Mouse (Mus musculus): ENCODE results near the gene Glud1.
"Not testable (repeated sequence)": the region's sequence is repeated elsewhere in the genome, so short reads cannot be mapped to it uniquely, and the experiment has no call there.

Gene Glud1

DNA sequence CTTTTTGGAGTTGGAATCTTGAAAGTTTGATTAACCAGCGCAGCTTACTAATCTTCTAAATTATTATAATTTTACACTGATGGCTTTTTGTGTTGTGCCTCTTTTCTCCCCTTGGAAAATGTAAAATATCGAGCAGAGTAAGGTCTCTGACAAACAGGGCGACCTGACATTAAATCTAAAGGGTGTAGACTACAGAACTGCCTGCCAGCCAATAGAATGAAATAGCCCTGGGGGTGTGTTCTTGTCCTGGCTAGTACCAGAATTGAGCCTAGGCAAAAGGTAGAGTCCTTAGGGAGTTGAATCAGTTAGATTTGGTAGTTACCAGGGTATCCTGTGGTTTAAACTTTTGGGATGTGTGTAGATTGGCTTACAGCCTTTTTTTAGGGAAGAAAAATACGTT lies 1.2 kb downstream of the Glud1 start:
- no peak for DNase-seq (ENCODE audit: extremely low spot score, low read depth, low spot score)

DNA sequence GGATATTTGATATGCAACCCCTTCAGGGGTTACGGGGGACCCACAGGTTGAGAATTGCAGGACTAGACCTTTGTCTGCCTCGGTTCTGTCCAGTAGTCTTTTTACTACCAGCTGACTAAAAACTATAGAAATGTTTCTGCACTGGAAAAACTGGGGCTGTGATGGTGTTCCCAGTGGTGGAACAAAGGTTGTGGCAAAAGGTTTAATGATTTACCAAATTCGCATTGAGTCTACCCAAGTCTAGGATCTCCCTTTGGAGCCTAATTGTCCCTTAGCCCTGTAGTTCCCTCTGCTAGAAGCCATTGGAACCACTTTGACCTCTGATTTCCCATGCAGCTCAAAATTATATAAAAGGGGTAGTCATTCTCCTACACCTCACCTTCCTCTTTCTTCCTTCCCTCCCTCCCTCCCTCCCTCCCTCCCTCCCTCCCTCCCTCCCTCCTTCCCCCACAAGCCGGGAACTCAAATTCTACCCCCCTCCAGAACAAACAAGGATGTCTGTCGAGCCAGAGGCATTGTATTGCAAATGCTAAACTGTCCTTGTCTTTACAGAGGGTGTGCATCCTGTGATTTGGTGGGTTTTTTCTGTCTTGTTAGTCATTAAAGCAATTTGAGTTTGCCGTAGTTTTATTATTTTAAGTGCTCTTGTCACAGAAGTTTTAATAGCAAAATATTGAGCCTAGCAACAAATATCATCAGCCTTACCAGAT lies 2.0 kb downstream of the Glud1 start:
- no peak for DNase-seq (ENCODE audit: extremely low spot score, low read depth, low spot score)

DNA sequence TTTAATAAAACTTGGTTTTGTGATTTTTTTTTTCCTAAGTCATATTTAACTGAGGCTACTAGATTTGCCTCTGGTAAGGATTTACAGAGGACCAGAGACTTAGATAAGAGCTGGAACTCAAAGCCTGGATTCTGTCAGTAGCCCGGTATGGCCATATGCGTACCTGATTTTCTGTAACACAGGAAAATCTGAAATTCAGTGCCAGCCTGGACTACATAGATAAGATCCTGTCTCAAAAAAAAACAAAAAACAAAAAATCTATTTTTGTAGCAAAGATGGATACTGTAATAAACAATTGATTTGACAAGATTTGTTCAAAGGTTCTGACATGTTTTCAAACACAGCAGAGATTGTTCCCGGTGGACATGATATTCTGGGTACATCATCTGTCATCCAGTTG lies 3.1 kb downstream of the Glud1 start:
- no peak for DNase-seq (ENCODE audit: extremely low spot score, low read depth, low spot score)

DNA sequence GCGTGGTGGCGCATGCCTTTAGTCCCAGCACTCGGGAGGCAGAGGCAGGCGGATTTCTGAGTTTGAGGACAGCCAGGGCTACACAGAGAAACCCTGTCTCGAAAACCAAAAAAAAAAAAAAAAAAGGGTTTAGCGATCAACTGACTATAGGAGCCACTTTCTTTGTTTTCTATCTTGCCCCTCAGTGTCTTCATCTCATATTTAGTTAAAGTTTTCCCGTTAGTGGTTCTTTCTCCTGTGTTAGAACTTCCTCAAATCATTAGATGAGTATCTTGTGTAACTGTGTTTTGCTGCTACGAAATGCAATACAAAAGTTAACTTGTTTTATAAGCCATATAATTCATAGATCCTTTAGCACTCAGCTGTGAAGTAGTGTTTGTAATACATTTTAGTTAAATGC lies 3.9 kb downstream of the Glud1 start:
- not testable (repeated sequence) for DNase-seq (ENCODE audit: extremely low spot score, low read depth, low spot score)

DNA sequence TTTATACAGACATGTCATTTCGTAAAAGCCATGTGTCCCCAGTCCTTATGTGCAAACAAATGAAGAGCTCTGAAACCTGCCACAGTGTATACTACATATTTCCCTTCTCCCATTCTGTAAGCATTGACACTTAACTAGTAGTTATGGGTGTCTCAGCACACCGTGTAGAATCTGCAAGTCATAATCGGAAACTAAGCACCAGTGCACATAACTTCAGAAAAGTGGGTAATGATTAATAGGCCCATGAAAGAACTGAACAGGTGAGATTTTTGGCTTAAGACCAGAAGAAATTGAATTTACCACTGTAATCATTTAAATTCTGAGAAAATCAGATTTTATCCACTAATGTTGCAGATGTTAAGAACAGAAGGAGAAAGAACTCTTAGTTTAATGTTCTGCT lies 4.3 kb downstream of the Glud1 start:
- no peak for DNase-seq (ENCODE audit: extremely low spot score, low read depth, low spot score)

DNA sequence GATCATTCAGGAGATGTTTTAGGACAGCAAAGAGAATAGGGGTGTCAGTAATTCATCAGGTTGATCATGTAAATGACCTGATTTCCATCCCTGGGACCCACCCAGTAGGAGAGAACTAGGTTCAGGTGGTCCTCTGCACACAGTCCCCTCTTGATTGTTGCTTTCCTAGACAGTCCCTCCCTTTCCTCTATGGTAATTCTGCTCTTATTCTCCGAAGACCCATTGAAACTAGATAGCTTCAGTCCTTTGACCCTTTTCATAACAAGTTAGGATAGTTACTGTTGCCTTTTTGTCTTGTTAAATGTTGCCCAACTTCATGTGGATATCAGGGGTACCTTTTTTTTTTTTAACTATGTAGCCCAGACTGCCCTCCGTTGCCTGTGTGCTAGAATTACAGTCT lies 5.8 kb downstream of the Glud1 start:
- no peak for DNase-seq (ENCODE audit: extremely low spot score, low read depth, low spot score)

DNA sequence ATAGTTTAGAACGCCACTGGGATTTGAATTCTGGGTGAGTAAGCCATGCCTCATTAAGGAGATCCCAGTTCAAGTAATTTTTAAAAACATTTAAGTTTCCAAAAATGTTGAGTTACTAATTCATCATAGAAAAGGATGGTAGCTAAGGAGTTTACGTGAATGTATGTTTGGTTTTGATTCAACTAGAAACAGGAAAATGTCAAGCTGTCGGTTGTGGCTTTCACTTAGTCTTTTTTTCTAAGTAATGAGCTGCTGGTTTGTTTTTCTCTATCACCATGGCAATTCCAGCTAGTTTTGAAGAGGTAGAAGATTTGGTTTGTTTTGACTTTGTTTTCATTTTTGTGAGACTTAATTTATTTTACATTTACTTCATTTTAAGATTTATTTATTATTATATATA lies 6.9 kb downstream of the Glud1 start:
- DNase-seq (ENCODE audit: extremely low spot score, low read depth, low spot score), result no peak

DNA sequence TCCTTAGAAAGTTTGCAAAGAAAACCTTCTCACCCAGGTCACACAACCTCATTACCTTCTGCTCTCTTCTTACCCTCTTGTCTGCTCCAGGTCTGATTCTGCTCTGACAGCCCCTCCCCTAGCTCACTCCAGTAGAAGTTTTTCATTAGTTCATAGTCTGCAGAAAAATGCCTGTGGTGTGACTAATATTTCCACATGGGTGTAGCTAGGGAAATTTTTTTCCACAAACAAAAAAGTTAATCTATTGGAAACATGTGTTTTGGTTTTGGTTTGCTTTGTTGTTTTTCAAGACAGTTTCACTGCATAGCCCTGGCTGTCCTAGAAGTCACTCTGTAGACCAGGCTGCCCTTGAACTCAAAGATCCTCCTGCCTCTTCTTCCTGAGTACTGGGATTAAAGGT lies 7.6 kb downstream of the Glud1 start:
- DNase-seq (ENCODE audit: extremely low spot score, low read depth, low spot score), result no peak

DNA sequence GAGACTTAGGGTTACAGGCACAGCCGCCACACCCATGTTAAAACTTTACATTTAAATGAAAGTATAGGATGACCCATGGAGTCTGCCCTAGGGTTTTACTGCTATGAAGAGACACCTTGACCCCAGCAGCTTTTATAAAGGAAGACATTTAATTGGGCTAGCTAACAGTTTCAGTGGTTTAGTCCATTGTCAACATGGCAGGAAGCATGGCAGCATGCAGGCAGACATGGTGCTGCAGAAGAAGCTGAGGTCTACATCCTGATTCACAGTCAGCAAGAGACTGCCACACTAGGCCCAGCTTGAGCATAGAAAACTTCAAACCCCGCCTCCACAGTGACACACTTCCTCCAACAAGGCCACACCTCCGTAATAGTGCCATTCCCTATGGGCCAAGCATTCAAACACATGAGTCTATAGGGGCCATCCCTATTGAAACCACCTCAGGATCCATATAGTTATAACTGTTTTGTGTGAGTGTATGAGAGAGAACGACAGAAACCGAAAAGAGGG lies 13.1 kb downstream of the Glud1 start:
- DNase-seq (ENCODE audit: extremely low spot score, low read depth, low spot score), result no peak

DNA sequence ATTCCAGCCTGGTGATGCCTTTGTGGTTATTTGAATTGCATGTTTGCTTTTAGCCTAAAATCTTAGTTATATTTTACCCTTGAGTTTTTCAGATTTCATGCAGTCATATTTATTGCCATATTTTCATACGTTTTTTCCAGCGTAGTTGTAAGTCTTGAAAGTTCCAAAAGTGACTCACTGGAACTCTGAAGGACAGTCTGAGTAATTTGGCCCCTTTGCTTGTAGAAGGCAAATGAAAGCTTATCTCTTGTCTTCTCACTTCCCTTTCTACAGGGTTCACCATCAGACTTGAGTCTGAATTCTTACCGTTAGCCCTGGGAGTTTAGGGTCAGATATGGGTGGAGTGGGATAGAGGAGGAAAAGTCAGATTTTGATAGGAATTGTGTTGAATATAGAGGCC lies 16.1 kb downstream of the Glud1 start:
- DNase-seq (ENCODE audit: extremely low spot score, low read depth, low spot score), result no peak

DNA sequence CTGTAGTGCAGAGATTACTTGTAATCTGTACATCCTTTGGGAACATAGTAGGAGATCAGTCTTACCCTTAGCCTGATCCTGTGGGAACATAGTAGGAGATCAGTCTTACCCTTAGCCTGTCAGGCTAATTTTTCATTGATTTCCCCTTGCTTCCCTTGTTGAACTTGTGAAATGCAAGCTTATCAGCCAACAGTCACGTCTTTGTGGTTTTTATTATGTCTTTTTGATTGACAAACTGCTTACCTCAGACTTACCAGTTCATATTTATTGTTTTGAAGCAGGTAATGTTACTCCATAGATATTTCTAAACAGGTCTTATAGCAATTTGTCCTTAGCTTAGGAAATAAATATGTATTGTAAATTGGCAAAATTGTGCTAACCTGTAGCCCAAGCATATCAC lies 17.1 kb downstream of the Glud1 start:
- DNase-seq (ENCODE audit: extremely low spot score, low read depth, low spot score), result no peak

DNA sequence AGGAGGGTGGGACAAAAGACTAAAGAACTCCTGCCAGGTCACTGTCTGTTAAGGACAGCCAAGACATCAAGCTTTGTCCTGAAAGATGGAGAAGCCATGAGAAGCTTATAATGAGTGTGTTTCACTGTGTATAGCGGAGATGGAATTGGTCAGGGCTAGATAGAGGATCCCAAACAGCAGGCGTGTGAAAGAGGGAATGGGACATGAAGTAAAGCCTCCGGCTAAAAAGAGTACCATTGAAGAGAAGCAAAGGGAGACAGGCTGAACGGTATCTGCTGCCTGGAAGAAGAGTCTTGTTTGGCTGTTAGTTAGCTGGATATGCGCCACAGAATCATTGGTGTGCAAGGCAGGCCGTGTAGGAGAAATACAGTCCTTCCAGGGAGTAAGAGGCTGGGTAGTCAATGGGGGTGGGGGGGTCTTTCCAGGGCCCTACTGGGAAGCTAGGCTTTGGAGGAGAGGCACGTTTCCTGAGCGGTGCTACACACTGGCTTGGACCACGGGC lies 20.2 kb downstream of the Glud1 start:
- no peak for DNase-seq (ENCODE audit: extremely low spot score, low read depth, low spot score)

DNA sequence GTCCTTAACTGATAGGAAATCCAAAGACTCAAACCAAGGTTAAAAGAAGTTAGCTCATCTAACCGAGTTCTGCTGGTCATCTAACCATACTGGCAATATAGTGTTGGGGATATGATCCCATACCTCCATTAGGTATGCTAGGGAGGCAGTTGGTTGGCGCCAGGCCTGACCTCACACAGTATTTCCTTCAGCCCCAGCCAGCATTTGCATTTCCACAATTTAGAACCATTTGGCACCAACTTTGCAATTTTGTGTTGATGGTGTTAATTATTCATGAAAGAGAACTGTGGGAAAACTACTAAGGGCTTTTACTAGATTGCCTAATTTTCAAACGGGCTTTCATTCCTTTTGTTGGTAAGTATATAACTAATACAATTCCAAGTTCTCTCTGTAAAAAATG lies 21.4 kb downstream of the Glud1 start:
- DNase-seq (ENCODE audit: extremely low spot score, low read depth, low spot score), result no peak

DNA sequence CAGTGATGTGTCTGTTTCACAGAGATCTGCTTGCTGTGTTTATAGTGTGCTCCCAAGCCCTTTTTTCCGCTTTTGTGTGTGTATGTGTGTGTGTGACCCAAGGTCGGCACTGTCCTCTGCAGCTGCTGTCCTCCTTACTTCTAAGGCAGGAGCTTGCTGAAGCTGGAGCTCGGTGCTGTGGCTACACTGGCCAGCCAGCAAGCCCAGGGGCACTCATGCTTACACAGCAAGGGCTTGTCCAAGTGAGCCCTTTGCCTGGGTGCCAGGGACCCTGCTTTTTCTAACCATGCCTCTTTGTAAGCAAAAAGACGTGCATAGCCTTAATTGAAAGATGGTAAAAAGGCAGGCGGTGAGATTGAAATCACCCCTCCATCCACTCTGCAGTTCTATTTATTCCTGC lies 21.9 kb downstream of the Glud1 start:
- no peak for DNase-seq (ENCODE audit: extremely low spot score, low read depth, low spot score)

DNA sequence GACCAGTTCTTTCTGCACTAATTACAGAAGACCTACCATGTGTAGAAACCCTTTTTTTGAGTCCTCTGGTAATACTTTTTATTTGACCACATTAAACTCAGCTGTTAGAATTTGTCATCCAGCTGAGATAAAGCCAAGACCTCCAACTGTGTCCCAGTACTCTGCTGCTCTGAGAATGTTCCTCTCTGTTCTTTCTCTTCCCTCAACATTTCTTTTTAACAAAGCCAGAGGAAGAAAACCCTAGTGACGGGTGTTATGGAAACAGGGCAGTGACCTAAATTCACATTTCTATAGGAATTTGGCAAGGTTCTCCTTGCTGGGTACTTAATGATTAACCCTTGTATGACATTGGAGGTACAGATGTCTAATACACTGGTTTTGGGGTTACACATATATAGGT lies 28.9 kb downstream of the Glud1 start:
- DNase-seq (ENCODE audit: extremely low spot score, low read depth, low spot score), result no peak

DNA sequence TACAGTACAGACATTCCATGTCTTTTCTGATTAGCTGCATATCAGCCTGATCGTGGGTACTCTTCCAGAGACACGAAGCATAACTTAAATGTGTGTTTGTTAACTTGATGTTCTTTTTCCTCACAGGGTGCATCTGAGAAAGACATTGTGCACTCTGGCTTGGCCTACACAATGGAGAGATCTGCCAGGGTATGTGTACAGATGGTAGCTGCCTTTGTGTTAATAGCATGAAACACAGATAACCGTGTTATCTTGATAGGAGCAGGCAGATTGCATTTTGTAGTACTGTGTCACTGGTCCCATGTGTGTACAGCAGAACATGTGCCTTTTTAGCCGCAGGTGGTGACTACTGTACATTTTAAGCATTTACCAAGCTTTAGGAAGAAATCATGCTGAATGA lies 31.5 kb downstream of the Glud1 start:
- no peak for DNase-seq (ENCODE audit: extremely low spot score, low read depth, low spot score)

DNA sequence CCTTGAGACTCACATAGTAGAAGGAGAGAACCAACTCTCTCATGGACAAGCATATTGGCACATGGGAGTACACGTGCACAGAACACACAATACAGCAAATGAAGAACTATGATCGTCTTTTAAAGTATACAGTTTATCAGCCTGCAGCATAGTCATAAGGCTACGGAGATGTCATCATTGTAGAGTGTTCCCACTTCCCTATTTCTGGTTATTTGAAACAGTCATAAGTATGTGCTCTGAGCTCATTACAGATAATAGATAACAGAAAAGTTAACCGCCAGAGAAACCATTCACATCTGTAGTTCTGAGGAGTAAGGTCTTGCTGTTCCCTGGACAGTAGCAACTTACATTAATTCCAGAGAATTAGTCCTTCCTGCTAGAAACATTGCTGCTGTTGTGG lies 32.6 kb downstream of the Glud1 start:
- no peak for DNase-seq (ENCODE audit: extremely low spot score, low read depth, low spot score)

DNA sequence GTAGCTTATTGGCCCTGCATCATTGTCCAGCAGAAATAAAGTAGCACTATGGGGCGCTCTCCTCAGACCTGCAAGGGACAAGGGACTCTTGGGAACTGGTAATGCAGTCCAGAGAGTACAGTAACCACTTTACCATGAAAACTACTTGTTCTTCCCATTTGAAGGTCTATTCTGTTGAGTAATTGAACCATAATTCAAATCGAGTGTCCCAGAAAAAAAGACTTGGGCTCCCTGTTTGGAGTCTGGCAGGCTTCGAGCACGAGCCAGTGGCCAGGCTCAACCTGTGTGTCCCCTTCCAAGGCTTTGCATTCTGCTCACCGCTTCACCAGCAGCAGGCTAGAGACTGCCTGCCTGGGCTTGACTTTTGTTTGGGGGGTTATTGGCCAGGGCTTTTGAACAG lies 33.8 kb downstream of the Glud1 start:
- no peak for DNase-seq (ENCODE audit: extremely low spot score, low read depth, low spot score)

DNA sequence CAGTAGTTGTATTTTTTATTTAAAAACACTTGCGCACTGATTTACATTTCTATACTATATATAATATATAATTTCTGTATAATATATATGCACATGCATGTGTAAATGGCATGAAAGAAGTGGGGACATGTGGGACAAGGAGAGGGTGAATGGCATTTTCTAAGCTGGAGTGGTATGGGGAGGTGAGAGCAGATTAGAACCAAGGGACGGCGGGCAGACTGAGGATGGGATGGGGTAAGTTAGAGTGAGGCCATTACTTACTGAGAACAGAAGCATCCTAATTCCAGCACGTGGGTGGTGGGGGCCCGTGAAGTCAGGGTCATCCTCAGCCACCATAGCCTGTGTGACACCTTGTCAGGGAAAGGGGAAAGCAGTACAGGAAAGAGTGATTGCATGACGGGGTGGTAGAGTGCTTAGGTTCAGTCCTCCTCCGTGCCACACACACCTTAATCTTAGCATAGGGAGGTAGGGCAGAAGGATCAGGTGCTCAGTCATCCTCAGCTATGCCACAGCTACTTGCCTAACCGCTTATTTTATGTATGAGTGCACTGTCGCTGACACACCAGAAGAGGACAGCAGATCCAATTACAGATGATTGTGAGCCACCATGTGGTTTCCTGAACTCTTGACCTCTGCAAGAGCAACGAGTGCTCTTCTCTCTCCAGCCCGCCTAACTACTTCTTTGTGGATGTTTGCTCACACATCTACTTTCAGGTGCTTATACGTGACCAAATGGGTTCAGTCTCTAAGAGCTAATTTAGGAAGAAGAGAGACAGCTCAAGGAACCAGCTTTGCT lies 35.4 kb downstream of the Glud1 start:
- DNase-seq (ENCODE audit: extremely low spot score, low read depth, low spot score), result no peak

DNA sequence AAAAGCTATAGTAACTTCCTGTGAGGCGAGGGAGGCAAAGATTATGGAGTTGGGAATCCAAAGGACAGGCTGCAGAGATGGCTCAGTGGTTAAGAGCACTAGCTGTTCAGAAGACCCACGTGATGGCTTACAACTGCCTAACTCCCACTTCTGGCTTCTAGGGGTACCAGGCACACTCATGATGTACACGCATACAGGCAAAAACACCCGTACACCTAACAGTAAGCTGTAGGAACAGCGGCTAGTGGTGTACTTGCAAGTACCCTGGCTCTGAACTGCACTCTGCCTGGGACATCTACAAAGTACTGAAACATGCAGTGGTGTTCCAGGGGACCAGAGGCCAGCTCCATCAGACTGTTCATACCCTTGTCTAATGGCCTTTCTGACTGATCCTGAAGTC lies 36.6 kb downstream of the Glud1 start:
- DNase-seq (ENCODE audit: extremely low spot score, low read depth, low spot score), result no peak

DNA sequence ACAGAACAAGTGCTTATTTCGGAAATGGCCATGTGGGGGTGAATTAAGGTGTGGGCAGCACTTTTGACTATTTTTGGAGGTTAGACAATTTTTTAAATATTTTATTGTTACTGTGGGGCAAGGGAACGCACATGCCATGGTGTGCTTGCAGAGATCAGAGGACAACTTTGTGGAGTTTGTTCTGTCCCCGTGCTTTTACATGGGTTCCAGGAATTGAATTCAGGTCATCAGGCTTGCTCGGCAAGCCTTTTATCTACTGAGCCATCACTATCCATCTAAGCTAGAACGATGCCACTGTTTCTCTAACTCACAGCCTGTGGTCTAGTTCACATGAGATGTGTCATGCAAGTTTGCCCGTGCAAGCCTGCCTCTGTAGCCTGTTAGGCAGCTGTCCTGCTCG lies 37.8 kb downstream of the Glud1 start:
- DNase-seq (ENCODE audit: extremely low spot score, low read depth, low spot score), result no peak

DNA sequence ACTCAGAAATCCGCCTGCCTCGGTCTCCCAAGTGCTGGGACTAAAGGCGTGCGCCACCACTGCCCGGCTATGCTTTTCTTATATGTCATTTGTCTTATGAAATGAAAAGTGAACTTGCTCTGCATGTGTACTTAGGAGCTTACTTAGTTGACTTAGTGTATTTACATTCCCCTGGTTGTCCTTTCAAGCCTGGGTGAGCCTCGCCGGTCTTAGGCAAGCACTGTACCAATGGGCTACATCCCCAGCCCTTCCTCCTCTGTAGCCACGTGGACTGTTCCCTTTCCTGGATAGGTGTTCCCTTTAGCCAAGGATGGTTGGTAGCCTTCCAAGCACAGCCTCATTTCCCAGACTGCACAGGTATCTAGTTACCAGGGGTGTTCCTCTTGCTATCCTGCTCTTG lies 38.5 kb downstream of the Glud1 start:
- DNase-seq (ENCODE audit: extremely low spot score, low read depth, low spot score), result no peak

All from hindlimb bud, embryonic 11.5 days (tissue).